Mouse (Mus musculus) gastrocnemius, postnatal 10 days (tissue): ENCODE results near the gene Tmem119. TPM values are rescaled to one million over a fixed set of nuclear protein-coding genes. Genes with fewer than 3 reads are reported as not detected.
"Not testable (repeated sequence)": the region's sequence is repeated elsewhere in the genome, so short reads cannot be mapped to it uniquely, and the experiment has no call there.

Experiments used
- DNase-seq: peaks from one replicate; pipeline ENCODE4 v3.0.0; 2021; ENCODE audit warnings: mixed read lengths
- total RNA-seq, 2 experiments: library from RNA; stranded (reverse); gene quantifications; 2 replicates each; pipeline ENCODE4 v1.2.3; 2021

The Tmem119 gene
- total RNA-seq, 2 experiments from 2014 or later: 13.0 to 23.1 TPM

GRCm38 (mm10) chr5:113789075-113789788 lies 11.1 kb downstream of the Tmem119 start:
- peak; percentile 44 for DNase-seq

DNA sequence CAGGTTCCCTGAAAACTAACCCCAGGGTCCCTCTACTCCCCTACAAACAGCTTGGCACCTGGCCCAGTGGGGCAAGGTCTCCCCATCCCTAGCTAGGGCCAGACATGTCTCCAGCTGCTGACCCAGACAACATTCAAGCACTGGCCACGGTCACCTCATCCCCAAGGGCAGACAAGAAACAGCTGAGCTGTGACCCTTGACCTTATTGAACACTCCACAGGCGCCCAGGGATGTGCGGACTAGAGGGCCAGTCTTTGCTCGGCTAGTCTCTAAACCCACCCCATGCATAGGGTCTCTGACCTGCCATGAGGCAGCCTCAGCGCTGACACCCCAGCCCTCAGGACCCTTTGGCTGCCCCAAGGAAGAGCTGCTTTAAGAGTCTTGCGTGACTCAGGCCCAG lies 11.7 kb downstream of the Tmem119 start:
- no peak for DNase-seq

DNA sequence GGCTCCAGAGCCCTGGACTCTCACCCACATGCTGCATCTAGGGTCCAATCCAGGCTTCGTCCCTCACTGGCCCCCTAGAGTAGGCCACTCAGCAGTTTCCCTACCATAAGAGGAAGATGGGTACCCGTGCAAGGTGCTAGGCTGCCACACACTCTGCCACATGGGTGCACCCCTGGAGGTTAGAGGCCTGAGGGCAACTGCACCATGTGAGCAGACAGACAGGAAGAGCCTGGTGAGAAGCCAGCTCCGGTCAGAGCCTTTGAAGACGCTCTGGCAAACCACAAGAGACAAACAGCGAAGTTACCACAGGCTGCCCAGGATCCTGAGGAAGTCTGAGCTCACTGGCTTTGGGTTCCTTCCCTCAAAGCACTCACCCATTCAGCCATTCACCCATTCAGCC lies 13.3 kb downstream of the Tmem119 start:
- no peak for DNase-seq

- not testable (repeated sequence) for DNase-seq
These were observed 16.2 kb downstream of the Tmem119 start for GRCm38 (mm10) chr5:113784104-113784503.

- peak; percentile 45 for DNase-seq
These were observed 16.7 kb downstream of the Tmem119 start for GRCm38 (mm10) chr5:113783581-113784001.

GRCm38 (mm10) chr5:113782624-113783023 lies 17.7 kb downstream of the Tmem119 start:
- DNase-seq: no peak

GRCm38 (mm10) chr5:113781875-113782274 lies 18.4 kb downstream of the Tmem119 start:
- DNase-seq: no peak

GRCm38 (mm10) chr5:113781254-113781653 lies 19.1 kb downstream of the Tmem119 start:
- no peak for DNase-seq

DNA sequence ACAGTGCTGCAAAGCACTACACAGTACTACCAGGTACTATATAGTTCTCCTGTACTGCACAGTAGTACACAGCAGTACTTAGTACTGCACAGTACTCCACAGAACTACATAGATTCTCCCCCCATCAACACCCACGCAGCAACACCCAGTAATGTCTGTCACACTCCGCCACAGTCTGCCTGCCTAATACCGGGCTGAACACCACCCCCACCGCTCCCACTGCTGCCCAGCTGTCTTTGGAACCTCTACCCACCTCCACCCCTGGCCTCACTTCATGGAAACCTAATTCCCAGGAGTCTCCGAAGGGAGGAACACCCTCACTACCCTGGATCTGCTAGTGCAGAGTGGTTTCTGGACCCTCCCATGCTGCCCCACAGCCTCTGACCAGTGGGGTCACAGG lies 19.6 kb downstream of the Tmem119 start:
- DNase-seq: no peak

- DNase-seq: no peak
These were observed 20.1 kb downstream of the Tmem119 start for GRCm38 (mm10) chr5:113780082-113780752.

GRCm38 (mm10) chr5:113779569-113779968 lies 20.7 kb downstream of the Tmem119 start:
- DNase-seq: no peak

DNA sequence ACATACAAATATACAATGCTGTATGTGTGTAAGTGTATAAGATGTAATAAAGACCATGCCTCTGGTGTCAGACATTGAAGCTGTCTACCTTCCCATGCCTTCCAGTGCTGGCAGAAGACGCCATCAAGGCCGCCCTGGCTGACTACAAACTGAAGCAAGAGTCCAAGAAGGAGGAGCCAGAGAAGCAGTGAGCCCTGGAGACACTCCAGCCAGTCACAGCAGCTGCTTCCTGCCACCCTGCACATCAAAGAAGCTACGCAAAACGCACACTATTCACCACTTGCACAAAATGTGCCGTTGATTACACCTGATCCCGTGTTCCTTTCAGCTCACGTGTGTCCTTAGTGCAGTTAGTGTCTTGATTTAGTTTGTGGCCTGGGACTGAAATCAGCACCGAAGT lies 22.6 kb downstream of the Tmem119 start:
- not testable (repeated sequence) for DNase-seq

GRCm38 (mm10) chr5:113776896-113777226 lies 23.5 kb downstream of the Tmem119 start:
- no peak for DNase-seq

GRCm38 (mm10) chr5:113776128-113776895 lies 24.0 kb downstream of the Tmem119 start:
- no peak for DNase-seq

GRCm38 (mm10) chr5:113775585-113775984 lies 24.7 kb downstream of the Tmem119 start:
- DNase-seq: no peak

DNA sequence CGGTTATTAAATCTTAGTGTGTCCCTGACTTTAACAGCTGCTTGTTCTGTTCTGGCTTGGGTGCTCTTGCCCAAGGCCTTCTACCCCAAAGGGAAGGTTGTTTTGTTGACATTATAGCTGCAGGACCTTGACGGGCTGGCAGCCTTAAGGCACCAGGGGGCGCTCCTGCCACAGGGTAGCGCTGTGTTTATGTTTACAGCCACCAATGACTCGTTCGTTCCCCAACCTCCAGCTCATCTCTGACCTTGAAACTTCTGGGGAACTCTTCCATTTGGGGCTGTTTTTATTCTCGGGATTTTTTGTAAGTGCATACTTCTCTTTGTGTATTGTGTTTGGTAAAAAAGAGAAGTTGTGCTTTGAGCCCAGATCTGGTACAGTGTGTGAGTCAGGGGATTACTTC lies 26.7 kb downstream of the Tmem119 start:
- DNase-seq: peak; percentile 94

DNA sequence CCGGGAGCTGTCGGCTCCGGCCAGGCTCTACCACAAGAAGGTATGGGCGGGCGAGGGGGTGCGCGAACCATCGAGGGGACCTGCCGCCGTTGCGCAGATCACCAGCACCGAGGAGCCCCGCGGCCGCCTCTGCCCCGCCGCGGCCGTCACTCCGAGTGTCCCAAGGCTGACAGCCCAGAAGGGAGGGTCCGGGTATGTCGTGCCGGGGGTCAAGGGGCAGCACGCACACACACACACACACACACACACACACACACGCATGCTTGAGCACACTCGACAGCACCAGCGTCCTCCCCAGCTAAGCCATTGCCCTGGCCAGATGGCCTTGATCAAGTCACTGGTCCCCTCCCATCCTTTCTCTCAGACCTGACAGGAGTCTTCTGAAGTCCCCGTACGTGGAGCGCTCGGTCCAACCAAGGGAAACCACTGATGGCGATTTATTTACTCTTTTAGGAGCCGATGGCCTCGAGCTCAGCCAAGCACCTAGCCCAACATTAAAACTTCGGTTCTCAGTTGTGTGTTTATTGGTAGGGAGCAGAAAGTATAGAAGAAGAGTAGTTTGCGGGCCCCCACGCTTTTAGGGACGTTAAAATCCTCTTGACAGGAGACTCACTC lies 27.3 kb downstream of the Tmem119 start:
- DNase-seq: no peak

DNA sequence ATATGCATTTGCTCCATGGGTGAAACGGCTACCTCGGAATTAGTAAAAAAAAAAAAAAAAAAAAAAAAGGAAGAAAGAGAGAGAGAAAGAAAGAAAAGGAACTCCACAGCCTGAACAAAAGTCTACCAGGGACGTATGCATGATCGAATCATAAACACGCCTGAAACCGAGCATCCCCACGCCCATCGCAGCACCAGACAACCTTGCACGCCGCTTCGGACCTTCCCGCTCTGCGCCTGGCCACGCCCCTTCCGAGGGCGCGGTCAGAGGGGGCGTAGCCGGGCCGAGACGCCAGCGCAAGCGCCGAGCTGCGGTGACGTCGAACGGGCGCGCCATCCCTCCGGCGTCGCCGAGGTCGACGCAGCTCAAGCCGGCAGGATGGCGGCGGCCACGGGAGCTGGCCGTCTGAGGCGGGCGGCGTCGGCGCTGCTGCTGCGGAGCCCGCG lies 27.8 kb downstream of the Tmem119 start, which contains the start of the genes Sart3 and Iscu:
Gene Sart3 (minus strand): TSS at position 61 of the 446 bp plus-strand sequence.
Gene Iscu (plus strand): TSS at position 299 of the 446 bp plus-strand sequence.
- peak; percentile 97 for DNase-seq

- DNase-seq: peak; percentile 79
These were observed 28.8 kb downstream of the Tmem119 start for GRCm38 (mm10) chr5:113771213-113772162.

GRCm38 (mm10) chr5:113768806-113769205 lies 31.5 kb downstream of the Tmem119 start:
- DNase-seq: no peak
